Mouse (Mus musculus) forebrain, postnatal 0 days (tissue): ENCODE results near the gene Sh3d19. TPM values are rescaled to one million over a fixed set of nuclear protein-coding genes. Genes with fewer than 3 reads are reported as not detected.
A peak's percentile ranks its signal among the peaks of the same experiment; 100 is the strongest.

Experiments used
- ATAC-seq: fragments of 200-750 bp; cut with Nextera tagmentation; 2 replicates; pipeline ENCODE4 v1.8.0; 2017; ENCODE audit warnings: mild to moderate bottlenecking, moderate library complexity
- DNase-seq: peaks from one replicate; pipeline ENCODE4 v3.0.0-alpha.2; 2015
- H3K27ac ChIP-seq: fragments of 300-500 bp; sonication (generic); 2 replicates; pipeline ENCODE4 v1.5.1; 2014; ENCODE audit warnings: low read depth, mild to moderate bottlenecking, antibody characterized with exemption, low read length, moderate library complexity, mixed read lengths
- H3K27me3 ChIP-seq: fragments of 300-500 bp; sonication (generic); 2 replicates; pipeline ENCODE4 v1.6.1; 2014; ENCODE audit warnings: mild to moderate bottlenecking, low read length, mixed read lengths; ENCODE audit not compliant: insufficient read depth
- H3K36me3 ChIP-seq: fragments of 300-500 bp; sonication (generic); 2 replicates; pipeline ENCODE4 v1.6.1; 2014; ENCODE audit warnings: mild to moderate bottlenecking, moderate library complexity; ENCODE audit not compliant: insufficient read depth
- H3K4me1 ChIP-seq: fragments of 300-500 bp; sonication (generic); 2 replicates; pipeline ENCODE4 v1.6.1; 2014; ENCODE audit warnings: antibody characterized with exemption; ENCODE audit not compliant: insufficient read depth
- H3K4me2 ChIP-seq: fragments of 300-500 bp; sonication (generic); 2 replicates; pipeline ENCODE4 v1.6.1; 2014; ENCODE audit warnings: low read depth, mild to moderate bottlenecking, moderate library complexity
- H3K4me3 ChIP-seq: fragments of 300-500 bp; sonication (generic); 2 replicates; pipeline ENCODE4 v1.5.1; 2014; ENCODE audit warnings: low read depth, low read length, mixed read lengths
- H3K9ac ChIP-seq: fragments of 300-500 bp; sonication (generic); 2 replicates; pipeline ENCODE4 v1.6.1; 2014; ENCODE audit warnings: mild to moderate bottlenecking
- H3K9me3 ChIP-seq: fragments of 300-500 bp; sonication (generic); 2 replicates; pipeline ENCODE4 v1.6.1; 2016; ENCODE audit warnings: low read length
- CTCF ChIP-seq: sonication (generic); IDR thresholded peaks from 2 replicates; pipeline ENCODE4 v1.5.1; 2016; ENCODE audit warnings: antibody characterized with exemption, control low read depth, low read depth
- WGBS: fragments of 180-500 bp; shearing (Covaris S2); extraction: QIAGEN DNeasy Blood & Tissue Kit; methylation state at CpG from one replicate; pipeline ENCODE4 v1.1.7; 2014; 5-methylcytosine and 5-hydroxymethylcytosine counted together
- polyA plus RNA-seq: library from polyadenylated mRNA; unstranded; fragments of >200 nt; fragmentation: Nextera tagmentation; extraction: Ambion mirVana; gene quantifications from 2 replicates; pipeline ENCODE4 v1.2.1, GENCODE M21; 2015
- total RNA-seq: library from RNA; depleted of rRNA; stranded (reverse); fragments of >200 nt; gene quantifications from 2 replicates; pipeline ENCODE4 v1.2.3, GENCODE M21; 2014

Sh3d19 gene
- total and polyA plus RNA-seq, 2 experiments from 2014 or later = 14.3 to 25.1 TPM

- DNase-seq (no peak), ATAC-seq (no peak)
- Histone ChIP-seq H3K4me3 (no peak overlapping the region), H3K4me2 (no peak overlapping the region), H3K9ac (no peak overlapping the region), H3K27ac (no peak overlapping the region), H3K9me3 (no peaks in the 10 kb centered on the region), H3K36me3 (no peaks in the 10 kb centered on the region), H3K4me1 (no peaks in the 10 kb centered on the region), H3K27me3 (no peaks in the 10 kb centered on the region)
- TF ChIP-seq CTCF = no peak
- 94% methylated on average over 20 of the region's 20 CpGs for WGBS
Measured at GRCm38 (mm10) chr3:86025341-86026137, 54.6 kb downstream of the Sh3d19 start.

GRCm38 (mm10) chr3:86028658-86029375 lies 57.9 kb downstream of the Sh3d19 start:
- Histone ChIP-seq H3K27ac (no peak overlapping the region), H3K36me3 (no peaks in the 10 kb centered on the region), H3K4me1 (no peaks in the 10 kb centered on the region), H3K9ac (no peak overlapping the region), H3K4me3 (no peak overlapping the region), H3K9me3 (no peaks in the 10 kb centered on the region), H3K4me2 (no peak overlapping the region), H3K27me3 (no peaks in the 10 kb centered on the region)
- 90% methylated on average over 15 of the region's 15 CpGs for WGBS
- ATAC-seq (no peak), DNase-seq (no peak)
- TF ChIP-seq CTCF = no peak

- Histone ChIP-seq H3K9me3 (no peaks in the 10 kb centered on the region), H3K36me3 (no peaks in the 10 kb centered on the region), H3K4me3 (no peak overlapping the region), H3K9ac (no peak overlapping the region), H3K4me1 (no peaks in the 10 kb centered on the region), H3K27me3 (no peaks in the 10 kb centered on the region), H3K27ac (no peak overlapping the region), H3K4me2 (no peak overlapping the region)
- no peak for TF ChIP-seq CTCF
- DNase-seq (peak; percentile 52), ATAC-seq (peak; percentile 25; the same call in 1 of the 2 replicates)
- WGBS = 48% methylated on average over 4 of the region's 4 CpGs
Measured at GRCm38 (mm10) chr3:86030566-86030965, 59.7 kb downstream of the Sh3d19 start.

- 84% methylated on average over 9 of the region's 9 CpGs for WGBS
- no peaks in the 10 kb centered on the region for H3K36me3 ChIP-seq
- no peak for TF ChIP-seq CTCF
- H3K4me1 ChIP-seq = peaks cover 3% of the 10 kb centered on the region; the same call in 1 of the 2 replicates
- DNase-seq (no peak), ATAC-seq (no peak)
- H3K9ac ChIP-seq = no peak overlapping the region
- H3K4me2 ChIP-seq = no peak overlapping the region
- H3K4me3 ChIP-seq = no peak overlapping the region
- no peaks in the 10 kb centered on the region for H3K27me3 ChIP-seq
- H3K27ac ChIP-seq = no peak overlapping the region
- no peaks in the 10 kb centered on the region for H3K9me3 ChIP-seq
Measured at GRCm38 (mm10) chr3:86033455-86034090, 62.7 kb downstream of the Sh3d19 start.

GRCm38 (mm10) chr3:86037926-86038484 lies 67.1 kb downstream of the Sh3d19 start:
- Histone ChIP-seq H3K4me2 (no peak overlapping the region), H3K9ac (no peak overlapping the region), H3K27me3 (no peaks in the 10 kb centered on the region), H3K4me1 (peaks cover 14% of the 10 kb centered on the region), H3K4me3 (no peak overlapping the region), H3K27ac (no peak overlapping the region), H3K9me3 (no peaks in the 10 kb centered on the region), H3K36me3 (no peaks in the 10 kb centered on the region)
- TF ChIP-seq CTCF = no peak
- DNase-seq (no peak), ATAC-seq (no peak)
- 74% methylated on average over 9 of the region's 9 CpGs for WGBS

- no peak for ATAC-seq
- H3K4me3 ChIP-seq = no peak overlapping the region
- no peak for TF ChIP-seq CTCF
- 0 out of 2 replicates have a peak overlapping the region, but pooled peaks have one; percentile 22 for H3K9ac ChIP-seq
- H3K9me3 ChIP-seq = no peaks in the 10 kb centered on the region
- H3K27me3 ChIP-seq = no peaks in the 10 kb centered on the region
- 54% methylated on average over 3 of the region's 3 CpGs for WGBS
- DNase-seq = no peak
- no peaks in the 10 kb centered on the region for H3K36me3 ChIP-seq
- peaks cover 14% of the 10 kb centered on the region for H3K4me1 ChIP-seq
- H3K27ac ChIP-seq = peak overlapping the region; percentile 74
- no peak overlapping the region; the same call in 1 of the 2 replicates for H3K4me2 ChIP-seq
Measured at GRCm38 (mm10) chr3:86038648-86039047, 67.7 kb downstream of the Sh3d19 start.
